Mouse (Mus musculus) limb, embryonic 11.5 days (tissue): ENCODE results near the gene Dagla. TPM values are rescaled to one million over a fixed set of nuclear protein-coding genes. Genes with fewer than 3 reads are reported as not detected.

Experiments
- ATAC-seq: fragments of 200-750 bp; cut with Nextera tagmentation; 2 replicates; pipeline ENCODE4 v1.8.0; 2017; ENCODE audit warnings: low read depth; ENCODE audit not compliant: insufficient number of reproducible peaks, low FRiP score, low TSS enrichment
- DNase-seq: peaks from one replicate; pipeline ENCODE4 v3.0.0-alpha.2; 2015; ENCODE audit warnings: low spot score
- H3K27ac ChIP-seq: fragments of 300-500 bp; sonication (generic); replicated peaks from 2 replicates; pipeline ENCODE4 v1.5.1; 2014; ENCODE audit warnings: low read depth, mild to moderate bottlenecking, low read length
- H3K27me3 ChIP-seq: fragments of 300-500 bp; sonication (generic); 2 replicates; pipeline ENCODE4 v1.6.1; 2014; ENCODE audit warnings: mild to moderate bottlenecking, low read length, mixed read lengths; ENCODE audit not compliant: control insufficient read depth, insufficient read depth
- H3K36me3 ChIP-seq: fragments of 300-500 bp; sonication (generic); 2 replicates; pipeline ENCODE4 v1.6.1; 2014; ENCODE audit warnings: mild to moderate bottlenecking, low read length, moderate library complexity, mixed read lengths; ENCODE audit not compliant: control insufficient read depth, insufficient read depth
- H3K4me1 ChIP-seq: fragments of 300-500 bp; sonication (generic); 2 replicates; pipeline ENCODE4 v1.6.1; 2014; ENCODE audit warnings: low read length, mixed read lengths; ENCODE audit not compliant: control insufficient read depth, insufficient read depth
- H3K4me2 ChIP-seq: fragments of 300-500 bp; sonication (generic); 2 replicates; pipeline ENCODE4 v1.6.1; 2014; ENCODE audit warnings: low read depth, mild to moderate bottlenecking, moderate library complexity; ENCODE audit not compliant: severe bottlenecking
- H3K4me3 ChIP-seq: fragments of 300-500 bp; sonication (generic); 2 replicates; pipeline ENCODE4 v1.5.1; 2014; ENCODE audit warnings: low read depth, low read length
- H3K9ac ChIP-seq: fragments of 300-500 bp; sonication (generic); 2 replicates; pipeline ENCODE4 v1.6.1; 2014; ENCODE audit warnings: mild to moderate bottlenecking, low read length
- H3K9me3 ChIP-seq: fragments of 300-500 bp; sonication (generic); 2 replicates; pipeline ENCODE4 v1.6.1; 2016; ENCODE audit warnings: low read length; ENCODE audit not compliant: control insufficient read depth
- WGBS: fragments of 180-500 bp; shearing (Covaris S2); extraction: QIAGEN DNeasy Blood & Tissue Kit; methylation state at CpG from one replicate; pipeline ENCODE4 v1.1.7; 2014; 5-methylcytosine and 5-hydroxymethylcytosine counted together
- polyA plus RNA-seq: library from polyadenylated mRNA; unstranded; fragments of >200 nt; fragmentation: Nextera tagmentation; extraction: Ambion mirVana; gene quantifications from 2 replicates; pipeline ENCODE4 v1.2.1, GENCODE M21; 2014

Gene Dagla
- polyA plus RNA-seq, 1 experiment from 2014 or later = 1.3 TPM

- no peak overlapping the region for H3K9ac ChIP-seq
- H3K9me3 ChIP-seq = no peaks in the 10 kb centered on the region
- H3K4me3 ChIP-seq = no peak overlapping the region
- peaks cover 26% of the 10 kb centered on the region for H3K4me1 ChIP-seq
- no peaks in the 10 kb centered on the region for H3K36me3 ChIP-seq
- ATAC-seq (no peak), DNase-seq (no peak)
- H3K4me2 ChIP-seq = no peak overlapping the region
- WGBS = 68% methylated on average over 14 of the region's 14 CpGs
- no peak overlapping the region for H3K27ac ChIP-seq
- no peaks in the 10 kb centered on the region for H3K27me3 ChIP-seq
Observed at GRCm38 (mm10) chr19:10280771-10281540, 23.7 kb downstream of the Dagla start.

GRCm38 (mm10) chr19:10279668-10280067 lies 25.0 kb downstream of the Dagla start:
- no peak overlapping the region for H3K9ac ChIP-seq
- H3K4me1 ChIP-seq = peaks cover 26% of the 10 kb centered on the region
- no peak overlapping the region for H3K4me2 ChIP-seq
- H3K36me3 ChIP-seq = no peaks in the 10 kb centered on the region
- H3K4me3 ChIP-seq = no peak overlapping the region
- H3K27me3 ChIP-seq = 0 out of 2 replicates have a peak, but pooled peaks cover 2% of the 10 kb centered on the region
- WGBS = 85% methylated on average over 9 of the region's 9 CpGs
- H3K27ac ChIP-seq = no peak overlapping the region
- DNase-seq (no peak), ATAC-seq (no peak)
- no peaks in the 10 kb centered on the region for H3K9me3 ChIP-seq

DNA sequence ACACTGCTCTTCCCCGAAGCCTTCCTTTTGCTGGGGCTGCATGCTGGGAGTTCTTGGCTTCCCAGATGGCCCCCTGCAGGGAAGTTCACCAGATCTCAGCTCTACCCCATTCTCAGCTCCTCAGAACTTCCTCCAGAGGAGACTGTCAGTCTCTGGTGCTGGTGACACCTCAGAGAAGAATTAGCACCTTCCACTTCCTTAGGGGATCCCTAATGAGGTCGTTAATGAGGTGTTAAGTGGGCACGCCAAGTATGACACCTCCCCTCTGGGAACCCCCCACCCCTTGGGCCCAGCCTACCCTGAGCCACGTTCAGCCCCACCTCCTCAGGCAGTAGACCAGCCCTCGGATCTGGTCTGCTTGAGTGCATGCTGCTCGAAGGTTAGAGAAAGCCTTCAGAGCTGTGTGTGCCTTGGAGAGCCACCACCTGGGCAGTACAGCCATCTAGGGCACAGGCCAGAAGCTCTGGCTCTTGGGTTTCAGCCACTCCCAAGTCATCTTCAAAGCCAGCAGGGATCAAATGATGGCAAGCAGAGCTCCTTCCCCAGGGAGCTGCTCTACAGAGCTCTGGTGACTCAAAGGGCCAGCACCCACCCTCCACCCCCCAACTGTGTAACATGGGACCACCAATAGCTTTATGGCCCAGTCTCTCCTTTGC lies 25.9 kb downstream of the Dagla start:
- H3K9me3 ChIP-seq = no peaks in the 10 kb centered on the region
- H3K27me3 ChIP-seq = 0 out of 2 replicates have a peak, but pooled peaks cover 2% of the 10 kb centered on the region
- no peaks in the 10 kb centered on the region for H3K36me3 ChIP-seq
- no peak for DNase-seq
- ATAC-seq = no peak
- H3K4me3 ChIP-seq = no peak overlapping the region
- peaks cover 32% of the 10 kb centered on the region for H3K4me1 ChIP-seq
- no peak overlapping the region for H3K9ac ChIP-seq
- H3K4me2 ChIP-seq = no peak overlapping the region
- WGBS = 9% methylated on average over 6 of the region's 6 CpGs
- no peak overlapping the region for H3K27ac ChIP-seq

DNA sequence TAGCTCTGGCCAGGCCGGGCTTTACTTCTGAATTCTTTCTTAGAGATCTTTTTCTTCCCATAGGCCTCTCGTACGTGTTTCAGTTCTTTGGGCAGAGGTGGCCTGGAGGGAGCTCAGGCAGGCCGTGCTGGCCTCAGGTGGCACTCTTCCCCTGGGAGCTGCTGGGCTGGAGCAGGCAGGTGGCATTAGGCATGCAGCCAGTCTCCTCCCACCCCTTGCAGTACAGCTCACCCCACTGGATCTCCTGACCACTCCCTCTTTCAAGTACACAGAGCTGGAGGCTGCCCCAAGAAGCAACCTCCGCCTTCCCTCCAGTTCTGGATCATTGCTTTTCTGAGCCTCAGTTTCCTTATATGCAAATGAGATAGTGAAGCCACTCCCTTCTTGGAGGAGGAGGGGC lies 26.9 kb downstream of the Dagla start:
- ATAC-seq = no peak
- 0 out of 2 replicates have a peak, but pooled peaks cover 2% of the 10 kb centered on the region for H3K27me3 ChIP-seq
- peaks cover 42% of the 10 kb centered on the region for H3K4me1 ChIP-seq
- H3K9me3 ChIP-seq = no peaks in the 10 kb centered on the region
- peak overlapping the region; percentile 19; the same call in 1 of the 2 replicates for H3K4me2 ChIP-seq
- H3K9ac ChIP-seq = no peak overlapping the region
- no peak overlapping the region for H3K27ac ChIP-seq
- H3K36me3 ChIP-seq = no peaks in the 10 kb centered on the region
- no peak for DNase-seq
- WGBS = 9% methylated on average over 5 of the region's 5 CpGs
- no peak overlapping the region for H3K4me3 ChIP-seq

- Histone ChIP-seq H3K4me3 (no peak overlapping the region), H3K9me3 (no peaks in the 10 kb centered on the region), H3K9ac (no peak overlapping the region), H3K36me3 (no peaks in the 10 kb centered on the region), H3K27me3 (0 out of 2 replicates have a peak, but pooled peaks cover 2% of the 10 kb centered on the region), H3K4me1 (peaks cover 45% of the 10 kb centered on the region), H3K4me2 (peak overlapping the region; percentile 19; the same call in 1 of the 2 replicates), H3K27ac (no peak overlapping the region)
- ATAC-seq (no peak), DNase-seq (peak; percentile 52)
- 2% methylated on average over 17 of the region's 17 CpGs for WGBS
Observed at GRCm38 (mm10) chr19:10277331-10277730, 27.3 kb downstream of the Dagla start.

GRCm38 (mm10) chr19:10276483-10277144 lies 28.1 kb downstream of the Dagla start:
- no peak overlapping the region for H3K4me2 ChIP-seq
- H3K36me3 ChIP-seq = no peaks in the 10 kb centered on the region
- 54% methylated on average over 12 of the region's 12 CpGs for WGBS
- H3K4me1 ChIP-seq = peaks cover 45% of the 10 kb centered on the region
- 0 out of 2 replicates have a peak, but pooled peaks cover 2% of the 10 kb centered on the region for H3K27me3 ChIP-seq
- no peak overlapping the region for H3K4me3 ChIP-seq
- no peak overlapping the region for H3K27ac ChIP-seq
- H3K9ac ChIP-seq = no peak overlapping the region
- no peaks in the 10 kb centered on the region for H3K9me3 ChIP-seq
- ATAC-seq (no peak), DNase-seq (no peak)

- no peak overlapping the region for H3K27ac ChIP-seq
- H3K9me3 ChIP-seq = no peaks in the 10 kb centered on the region
- no peak for ATAC-seq
- H3K4me3 ChIP-seq = no peak overlapping the region
- 18% methylated on average over 5 of the region's 5 CpGs for WGBS
- H3K27me3 ChIP-seq = 0 out of 2 replicates have a peak, but pooled peaks cover 2% of the 10 kb centered on the region
- DNase-seq = peak; percentile 52
- H3K36me3 ChIP-seq = no peaks in the 10 kb centered on the region
- H3K9ac ChIP-seq = no peak overlapping the region
- H3K4me1 ChIP-seq = peaks cover 43% of the 10 kb centered on the region
- no peak overlapping the region for H3K4me2 ChIP-seq
Observed at GRCm38 (mm10) chr19:10274056-10274455, 30.6 kb downstream of the Dagla start.

- 0 out of 2 replicates have a peak, but pooled peaks have one; percentile 31 for ATAC-seq
- no peak overlapping the region for H3K9ac ChIP-seq
Observed at GRCm38 (mm10) chr19:10272746-10273145, 31.9 kb downstream of the Dagla start.

More at GRCm38 (mm10) chr19:10272746-10273145, 31.9 kb downstream of the Dagla start:
- Histone ChIP-seq H3K36me3 (no peaks in the 10 kb centered on the region), H3K4me3 (no peak overlapping the region), H3K27me3 (0 out of 2 replicates have a peak, but pooled peaks cover 2% of the 10 kb centered on the region), H3K4me2 (no peak overlapping the region), H3K4me1 (peaks cover 33% of the 10 kb centered on the region), H3K9me3 (no peaks in the 10 kb centered on the region), H3K27ac (no peak overlapping the region)
- peak; percentile 54 for DNase-seq
- 36% methylated on average over 11 of the region's 11 CpGs for WGBS
